Mouse (Mus musculus) heart, embryonic 13.5 days (tissue): ENCODE measurements around the gene Zfp14. TPM values are rescaled to one million over a fixed set of nuclear protein-coding genes. Genes with fewer than 3 reads are reported as not detected.

ENCODE experiments used
- ATAC-seq: fragments of 200-750 bp; cut with Nextera tagmentation; 2 replicates; pipeline ENCODE4 v1.8.0; 2017; ENCODE audit warnings: moderate TSS enrichment; ENCODE audit not compliant: insufficient number of reproducible peaks, low FRiP score, low TSS enrichment; ENCODE audit errors: extremely low read depth
- H3K27ac ChIP-seq: fragments of 300-500 bp; sonication (generic); replicated peaks from 2 replicates; pipeline ENCODE4 v1.5.1; 2015; ENCODE audit warnings: moderate library complexity, mild to moderate bottlenecking, inconsistent platforms
- H3K27me3 ChIP-seq: fragments of 300-500 bp; sonication (generic); replicated peaks from 2 replicates; pipeline ENCODE4 v1.6.1; 2015; ENCODE audit warnings: mild to moderate bottlenecking, inconsistent platforms
- H3K36me3 ChIP-seq: fragments of 300-500 bp; sonication (generic); 2 replicates; pipeline ENCODE4 v1.6.1; 2015; ENCODE audit warnings: mild to moderate bottlenecking, inconsistent platforms
- H3K4me1 ChIP-seq: fragments of 300-500 bp; sonication (generic); 2 replicates; pipeline ENCODE4 v1.6.1; 2015; ENCODE audit warnings: inconsistent platforms
- H3K4me2 ChIP-seq: fragments of 300-500 bp; sonication (generic); 2 replicates; pipeline ENCODE4 v1.6.1; 2015; ENCODE audit warnings: inconsistent platforms, mild to moderate bottlenecking, moderate library complexity
- H3K4me3 ChIP-seq: fragments of 300-500 bp; sonication (generic); 2 replicates; pipeline ENCODE4 v1.5.1; 2015; ENCODE audit warnings: moderate library complexity, mild to moderate bottlenecking, inconsistent platforms
- H3K9ac ChIP-seq: fragments of 300-500 bp; sonication (generic); 2 replicates; pipeline ENCODE4 v1.6.1; 2015; ENCODE audit warnings: inconsistent platforms, mild to moderate bottlenecking, moderate library complexity
- H3K9me3 ChIP-seq: fragments of 300-500 bp; sonication (generic); 2 replicates; pipeline ENCODE4 v1.6.1; 2016; ENCODE audit warnings: inconsistent platforms
- WGBS: fragments of 180-500 bp; shearing (Covaris S2); methylation state at CpG from one replicate; pipeline ENCODE4 v1.1.7; 2015; ENCODE audit warnings: mixed read lengths; 5-methylcytosine and 5-hydroxymethylcytosine counted together
- polyA plus RNA-seq: library from polyadenylated mRNA; unstranded; fragments of >200 nt; fragmentation: Nextera tagmentation; extraction: Ambion mirVana; gene quantifications from 2 replicates; pipeline ENCODE4 v1.2.1, GENCODE M21; 2015

Gene Zfp14
- polyA plus RNA-seq, 1 experiment from 2014 or later = 2.5 TPM

DNA sequence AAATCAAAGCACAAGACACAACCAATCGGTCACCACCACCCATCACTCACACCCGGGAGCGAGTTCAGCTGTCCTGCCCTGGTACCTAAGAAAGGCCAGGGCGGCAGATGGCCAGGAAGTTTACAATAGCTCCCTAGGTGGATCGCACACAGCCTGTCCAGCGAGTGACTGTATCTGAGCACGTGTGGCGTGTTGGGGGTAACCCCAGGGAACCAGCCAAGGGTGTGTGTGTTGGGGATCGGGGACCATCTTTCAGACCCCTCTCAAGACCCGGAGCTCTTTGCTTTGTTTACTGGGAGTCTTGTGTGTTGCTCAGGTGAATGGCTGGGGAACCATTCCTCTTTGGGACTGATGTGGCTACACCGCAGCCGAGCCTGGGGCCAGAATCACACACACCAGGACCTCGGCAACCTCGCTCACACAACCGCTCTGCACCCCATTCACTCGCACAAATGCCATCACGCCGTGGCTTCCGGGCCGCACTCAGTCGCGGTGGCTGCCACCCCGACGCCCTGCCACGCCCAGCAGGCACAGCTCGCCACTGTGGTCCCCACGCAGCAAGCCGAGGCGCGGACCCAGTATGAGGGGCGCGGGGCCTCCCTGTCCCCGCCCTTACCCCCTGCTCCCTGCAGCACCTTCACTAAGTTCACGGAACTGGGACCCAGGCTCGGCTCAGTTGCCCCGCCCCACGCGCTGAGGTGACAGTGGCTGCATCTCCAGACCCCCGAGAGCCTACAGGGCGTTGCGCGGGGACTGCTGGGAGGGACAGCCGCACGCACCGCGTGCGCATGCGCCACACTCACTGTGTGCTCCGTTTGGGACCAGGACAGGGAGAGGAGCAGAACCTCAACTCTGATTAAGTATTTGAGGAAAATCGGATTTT lies 21.2 kb upstream of the Zfp14 start, which contains the start of gene Zfp82:
TSS of gene Zfp82 (minus strand) at position 755 of the 883 bp plus-strand sequence.
- Histone ChIP-seq H3K9me3 (no peaks in the 10 kb centered on the region), H3K27ac (peak within 1 kb of the TSS; percentile 67), H3K4me1 (peaks cover 5% of the 10 kb centered on the region; the same call in 1 of the 2 replicates), H3K4me2 (peak within 1 kb of the TSS; percentile 89), H3K4me3 (peak within 1 kb of the TSS; percentile 81), H3K36me3 (peaks cover 26% of the 10 kb centered on the region), H3K9ac (peak within 1 kb of the TSS; percentile 88), H3K27me3 (no peaks in the 10 kb centered on the region)
- peak; percentile 82 for ATAC-seq
- under 1% methylated on average over 50 of the region's 50 CpGs for WGBS

DNA sequence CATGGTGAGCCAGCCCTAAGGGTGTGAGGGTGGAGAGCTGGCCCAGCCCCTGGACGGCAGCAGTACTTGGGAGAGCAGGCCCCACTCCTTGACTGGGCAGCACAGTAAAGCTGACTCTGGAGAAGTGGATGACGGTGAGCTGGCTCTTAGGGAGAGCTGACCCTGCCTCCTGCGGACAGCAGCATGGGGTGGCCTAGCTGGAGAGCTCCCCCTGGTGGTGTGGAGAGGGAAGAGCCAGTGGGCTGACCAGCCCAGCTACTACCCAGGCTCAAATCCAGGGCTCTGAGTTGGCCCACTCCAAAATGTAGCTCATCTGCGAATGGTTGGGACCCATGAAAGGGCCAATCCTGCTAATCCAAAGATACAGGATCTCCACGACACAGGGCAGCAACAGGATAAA lies 13.4 kb upstream of the Zfp14 start:
- peaks cover 74% of the 10 kb centered on the region for H3K36me3 ChIP-seq
- H3K4me3 ChIP-seq = no peak overlapping the region
- no peaks in the 10 kb centered on the region for H3K27me3 ChIP-seq
- no peak overlapping the region for H3K9ac ChIP-seq
- H3K9me3 ChIP-seq = no peaks in the 10 kb centered on the region
- H3K4me2 ChIP-seq = no peak overlapping the region
- WGBS = 80% methylated on average over 5 of the region's 5 CpGs
- no peak for ATAC-seq
- H3K27ac ChIP-seq = no peak overlapping the region
- H3K4me1 ChIP-seq = no peaks in the 10 kb centered on the region

GRCm38 (mm10) chr7:30062478-30062877 lies 11.3 kb upstream of the Zfp14 start:
- Histone ChIP-seq H3K36me3 (peaks cover 77% of the 10 kb centered on the region), H3K4me1 (no peaks in the 10 kb centered on the region), H3K9me3 (no peaks in the 10 kb centered on the region), H3K4me3 (no peak overlapping the region), H3K9ac (no peak overlapping the region), H3K27me3 (no peaks in the 10 kb centered on the region), H3K4me2 (no peak overlapping the region), H3K27ac (no peak overlapping the region)
- no peak for ATAC-seq
- 83% methylated on average over 5 of the region's 5 CpGs for WGBS

DNA sequence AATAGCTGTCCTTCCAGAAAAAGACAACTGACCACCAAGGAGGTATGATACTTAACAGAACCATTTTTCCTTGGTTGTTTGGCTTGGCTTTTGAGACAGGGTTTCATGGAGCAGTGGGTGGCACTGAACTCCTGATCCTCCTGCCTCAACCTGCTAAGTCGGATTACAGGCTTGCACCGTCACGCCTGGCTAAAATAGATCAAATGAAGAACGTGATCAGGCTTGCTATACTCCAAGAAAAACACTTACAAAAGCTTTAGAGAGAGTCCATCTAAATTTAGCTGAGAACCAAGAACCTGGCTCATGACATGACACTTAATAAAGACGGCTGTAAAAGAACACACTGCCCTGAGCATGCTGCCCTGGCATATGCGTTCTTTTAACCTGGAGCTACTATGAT lies 9.2 kb upstream of the Zfp14 start:
- no peak overlapping the region for H3K4me2 ChIP-seq
- no peak overlapping the region for H3K4me3 ChIP-seq
- peaks cover 83% of the 10 kb centered on the region for H3K36me3 ChIP-seq
- WGBS = 45% methylated on average over 6 of the region's 6 CpGs
- H3K27me3 ChIP-seq = no peaks in the 10 kb centered on the region
- no peak overlapping the region for H3K9ac ChIP-seq
- ATAC-seq = no peak
- H3K4me1 ChIP-seq = no peaks in the 10 kb centered on the region
- peak overlapping the region; percentile 21 for H3K27ac ChIP-seq
- no peaks in the 10 kb centered on the region for H3K9me3 ChIP-seq

GRCm38 (mm10) chr7:30053591-30053990 lies 2.4 kb upstream of the Zfp14 start:
- WGBS = 4% methylated on average over 3 of the region's 3 CpGs
- peaks cover 18% of the 10 kb centered on the region for H3K4me1 ChIP-seq
- H3K9ac ChIP-seq = peak overlapping the region; percentile 52; the same call in 1 of the 2 replicates
- peaks cover 32% of the 10 kb centered on the region for H3K36me3 ChIP-seq
- H3K4me3 ChIP-seq = no peak overlapping the region
- no peaks in the 10 kb centered on the region for H3K27me3 ChIP-seq
- no peaks in the 10 kb centered on the region for H3K9me3 ChIP-seq
- ATAC-seq = no peak
- no peak overlapping the region for H3K27ac ChIP-seq
- no peak overlapping the region for H3K4me2 ChIP-seq

DNA sequence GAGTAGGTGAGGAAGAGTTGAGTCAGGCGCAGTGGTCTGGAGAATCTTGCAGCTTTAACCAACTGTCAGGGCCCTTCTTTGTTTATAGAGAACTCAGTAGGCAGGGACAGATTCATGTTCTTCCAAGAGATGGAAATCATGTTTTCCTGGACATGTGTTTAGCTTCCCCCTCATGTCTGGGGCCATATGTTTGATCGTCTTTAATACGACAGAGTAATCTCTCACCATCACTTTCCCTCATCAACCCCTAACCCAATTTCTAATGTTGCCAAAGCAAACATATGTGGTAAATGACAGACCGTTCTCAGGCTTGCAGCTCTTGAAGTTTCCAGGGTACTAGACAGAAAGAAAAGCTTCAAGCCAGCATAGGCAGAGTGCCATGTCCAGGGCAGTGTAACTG lies 3.1 kb downstream of the Zfp14 start:
- no peaks in the 10 kb centered on the region for H3K9me3 ChIP-seq
- H3K4me3 ChIP-seq = no peak overlapping the region
- H3K9ac ChIP-seq = no peak overlapping the region
- peaks cover 12% of the 10 kb centered on the region for H3K4me1 ChIP-seq
- H3K27ac ChIP-seq = no peak overlapping the region
- 67% methylated on average over 4 of the region's 4 CpGs for WGBS
- ATAC-seq = no peak
- no peaks in the 10 kb centered on the region for H3K36me3 ChIP-seq
- no peak overlapping the region for H3K4me2 ChIP-seq
- no peaks in the 10 kb centered on the region for H3K27me3 ChIP-seq

GRCm38 (mm10) chr7:30044354-30044753 lies 6.8 kb downstream of the Zfp14 start:
- H3K36me3 ChIP-seq = peaks cover 8% of the 10 kb centered on the region; the same call in 1 of the 2 replicates
- no peak overlapping the region for H3K4me2 ChIP-seq
- no peaks in the 10 kb centered on the region for H3K9me3 ChIP-seq
- no peak overlapping the region for H3K27ac ChIP-seq
- no peak overlapping the region for H3K9ac ChIP-seq
- no peaks in the 10 kb centered on the region for H3K27me3 ChIP-seq
- 65% methylated on average over 9 of the region's 9 CpGs for WGBS
- no peaks in the 10 kb centered on the region for H3K4me1 ChIP-seq
- no peak overlapping the region for H3K4me3 ChIP-seq
- ATAC-seq = no peak

DNA sequence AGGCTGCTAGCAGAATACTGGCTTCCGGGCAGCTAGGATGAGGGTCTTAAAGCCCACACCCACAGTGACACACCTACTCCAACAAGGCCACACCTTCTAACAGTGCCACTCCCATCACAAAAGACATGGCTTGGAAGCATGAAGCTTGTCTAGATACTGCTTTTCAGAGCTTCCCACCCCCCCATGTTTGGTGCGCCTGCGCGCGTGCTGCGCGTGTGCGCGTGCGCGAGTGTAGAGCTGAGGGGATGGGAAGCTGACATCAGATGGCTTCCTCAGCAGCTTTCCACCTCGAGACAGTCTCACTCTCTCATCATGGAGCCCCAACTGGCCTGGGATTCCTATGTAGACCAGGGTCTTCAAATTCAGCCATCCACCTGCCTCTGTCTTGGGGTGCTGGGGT lies 16.8 kb downstream of the Zfp14 start:
- no peaks in the 10 kb centered on the region for H3K4me1 ChIP-seq
- no peak overlapping the region for H3K27ac ChIP-seq
- no peak for ATAC-seq
- no peak overlapping the region for H3K4me2 ChIP-seq
- no peaks in the 10 kb centered on the region for H3K9me3 ChIP-seq
- H3K4me3 ChIP-seq = no peak overlapping the region
- no peak overlapping the region for H3K9ac ChIP-seq
- no peaks in the 10 kb centered on the region for H3K27me3 ChIP-seq
- H3K36me3 ChIP-seq = peaks cover 27% of the 10 kb centered on the region
- WGBS = 87% methylated on average over 12 of the region's 12 CpGs

GRCm38 (mm10) chr7:30031379-30031778 lies 19.8 kb downstream of the Zfp14 start:
- 82% methylated on average over 3 of the region's 3 CpGs for whole genome bisulfite sequencing
- Histone ChIP-seq H3K9me3 (no peaks in the 10 kb centered on the region), H3K4me3 (no peak overlapping the region), H3K36me3 (peaks cover 26% of the 10 kb centered on the region), H3K27ac (no peak overlapping the region), H3K27me3 (no peaks in the 10 kb centered on the region), H3K4me2 (no peak overlapping the region), H3K4me1 (no peaks in the 10 kb centered on the region), H3K9ac (no peak overlapping the region)
- ATAC-seq = no peak

GRCm38 (mm10) chr7:30030677-30031076 lies 20.5 kb downstream of the Zfp14 start:
- Histone ChIP-seq H3K4me3 (no peak overlapping the region), H3K4me2 (no peak overlapping the region), H3K27me3 (no peaks in the 10 kb centered on the region), H3K36me3 (peaks cover 30% of the 10 kb centered on the region), H3K9ac (no peak overlapping the region), H3K9me3 (no peaks in the 10 kb centered on the region), H3K4me1 (no peaks in the 10 kb centered on the region), H3K27ac (no peak overlapping the region)
- 40% methylated on average over 6 of the region's 6 CpGs for WGBS
- no peak; the same call in 1 of the 2 replicates for ATAC-seq

GRCm38 (mm10) chr7:30028572-30028971 lies 22.6 kb downstream of the Zfp14 start:
- Histone ChIP-seq H3K27me3 (no peaks in the 10 kb centered on the region), H3K4me3 (no peak overlapping the region), H3K4me2 (no peak overlapping the region), H3K27ac (no peak overlapping the region), H3K9ac (no peak overlapping the region), H3K4me1 (no peaks in the 10 kb centered on the region), H3K9me3 (no peaks in the 10 kb centered on the region), H3K36me3 (peaks cover 50% of the 10 kb centered on the region)
- 86% methylated on average over 3 of the region's 3 CpGs for WGBS
- ATAC-seq = no peak

DNA sequence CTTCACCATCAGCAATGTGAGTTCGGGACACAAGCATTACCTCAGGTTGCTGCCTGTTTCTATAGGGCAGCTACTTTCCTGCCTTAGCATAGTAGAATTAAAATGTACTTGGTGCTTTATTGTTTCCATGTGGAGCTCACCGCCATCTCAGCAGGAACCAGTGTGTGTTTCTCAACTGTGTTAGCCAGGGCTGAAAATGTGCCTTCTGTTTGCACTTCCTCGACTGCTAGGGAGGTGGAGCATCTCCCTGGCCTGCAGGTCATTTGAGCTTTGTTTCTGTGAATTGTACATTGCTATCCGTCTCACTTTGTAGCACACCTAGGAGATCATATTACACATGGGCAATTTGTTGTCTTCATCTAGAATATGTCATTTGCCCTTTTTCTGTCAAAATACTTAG lies 23.8 kb downstream of the Zfp14 start:
- H3K36me3 ChIP-seq = peaks cover 62% of the 10 kb centered on the region
- H3K4me2 ChIP-seq = no peak overlapping the region
- H3K4me3 ChIP-seq = no peak overlapping the region
- H3K4me1 ChIP-seq = no peaks in the 10 kb centered on the region
- H3K27me3 ChIP-seq = no peaks in the 10 kb centered on the region
- 79% methylated on average over 4 of the region's 4 CpGs for WGBS
- no peaks in the 10 kb centered on the region for H3K9me3 ChIP-seq
- ATAC-seq = no peak
- no peak overlapping the region for H3K27ac ChIP-seq
- no peak overlapping the region for H3K9ac ChIP-seq
